Mouse (Mus musculus): ENCODE measurements at regions not wholly inside any gene's neighbourhood (a gene's known extent, or its start where the extent isn't known, plus 50 kb on each side); places are given as distances from the start of the nearest gene placed in this dataset.

GRCm38 (mm10) chr17:45917647-45918046, 114.5 kb downstream of the Vegfa start:
- H3K9me3 ChIP-seq (replicated peaks; ENCODE audit: control insufficient read depth, low read length) = 0 out of 2 replicates have a peak, but pooled peaks cover 4% of the 10 kb centered on the region
- no peak overlapping the region for H3K4me3 ChIP-seq (ENCODE audit: low read length)
- peaks cover 16% of the 10 kb centered on the region for H3K4me1 ChIP-seq (ENCODE audit: control insufficient read depth, insufficient read depth, low read length)
- no peak overlapping the region for H3K9ac ChIP-seq (ENCODE audit: low read length)
- no peaks in the 10 kb centered on the region for H3K27me3 ChIP-seq (ENCODE audit: control insufficient read depth, insufficient read depth, low read length)
- no peaks in the 10 kb centered on the region for H3K36me3 ChIP-seq (ENCODE audit: control insufficient read depth, insufficient read depth)
- 96% methylated on average over 2 of the region's 2 CpGs for WGBS
- H3K27ac ChIP-seq (ENCODE audit: low read length) = no peak overlapping the region
- no peak overlapping the region for H3K4me2 ChIP-seq (ENCODE audit: low read depth, low read length)
- no peak for ATAC-seq (replicated peaks; ENCODE audit: extremely low read depth, insufficient read depth, low FRiP score)

GRCm38 (mm10) chr17:45916937-45917336, 115.2 kb downstream of the Vegfa start:
- no peak overlapping the region for H3K27ac ChIP-seq (ENCODE audit: low read length)
- H3K9ac ChIP-seq (ENCODE audit: low read length) = peak overlapping the region; percentile 47
- H3K4me1 ChIP-seq (ENCODE audit: control insufficient read depth, insufficient read depth, low read length) = peaks cover 16% of the 10 kb centered on the region
- no peak for ATAC-seq (replicated peaks; ENCODE audit: extremely low read depth, insufficient read depth, low FRiP score)
- no peaks in the 10 kb centered on the region for H3K27me3 ChIP-seq (ENCODE audit: control insufficient read depth, insufficient read depth, low read length)
- WGBS = 51% methylated on average over 4 of the region's 4 CpGs
- H3K9me3 ChIP-seq (replicated peaks; ENCODE audit: control insufficient read depth, low read length) = peaks cover 10% of the 10 kb centered on the region
- H3K4me3 ChIP-seq (ENCODE audit: low read length) = no peak overlapping the region
- H3K36me3 ChIP-seq (ENCODE audit: control insufficient read depth, insufficient read depth) = no peaks in the 10 kb centered on the region
- no peak overlapping the region for H3K4me2 ChIP-seq (ENCODE audit: low read depth, low read length)

DNA sequence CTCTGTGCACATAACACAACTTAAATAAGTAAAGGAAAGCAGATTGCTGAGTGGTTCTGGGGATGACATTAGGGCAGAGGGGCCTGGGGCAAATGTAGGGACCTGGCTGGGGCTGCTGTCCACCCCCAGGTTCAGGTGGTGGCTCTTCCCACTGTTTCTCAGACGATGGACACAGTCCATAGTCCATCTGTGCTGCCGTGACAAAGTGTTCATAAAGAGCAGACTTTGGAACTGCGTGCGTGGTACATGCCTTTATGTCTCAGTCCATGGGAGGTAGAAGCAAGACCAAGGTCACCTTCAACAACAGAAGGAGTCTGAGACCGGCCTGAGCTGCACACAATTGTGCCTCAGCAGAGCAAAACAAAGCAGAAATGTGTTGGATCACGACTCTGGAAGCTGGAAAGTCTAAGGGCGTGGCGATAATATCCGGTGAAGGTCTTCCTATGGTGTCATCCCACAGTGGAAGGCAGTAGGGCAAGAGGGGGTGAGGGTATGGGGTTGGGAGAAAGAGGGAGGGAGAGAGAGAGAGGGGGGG, 117.4 kb downstream of the Vegfa start:
- ATAC-seq (replicated peaks; ENCODE audit: extremely low read depth, insufficient read depth, low FRiP score) = no peak
- no peak overlapping the region for H3K4me3 ChIP-seq (ENCODE audit: low read length)
- WGBS = 82% methylated on average over 9 of the region's 9 CpGs
- no peaks in the 10 kb centered on the region for H3K36me3 ChIP-seq (ENCODE audit: control insufficient read depth, insufficient read depth)
- peaks cover 11% of the 10 kb centered on the region for H3K4me1 ChIP-seq (ENCODE audit: control insufficient read depth, insufficient read depth, low read length)
- no peaks in the 10 kb centered on the region for H3K27me3 ChIP-seq (ENCODE audit: control insufficient read depth, insufficient read depth, low read length)
- H3K9me3 ChIP-seq (replicated peaks; ENCODE audit: control insufficient read depth, low read length) = peaks cover 10% of the 10 kb centered on the region
- no peak overlapping the region for H3K27ac ChIP-seq (ENCODE audit: low read length)
- no peak overlapping the region for H3K9ac ChIP-seq (ENCODE audit: low read length)
- no peak overlapping the region for H3K4me2 ChIP-seq (ENCODE audit: low read depth, low read length)

GRCm38 (mm10) chr17:45914237-45914636, 117.9 kb downstream of the Vegfa start:
- Histone ChIP-seq H3K4me3 (ENCODE audit: low read length) (no peak overlapping the region), H3K27me3 (ENCODE audit: control insufficient read depth, insufficient read depth, low read length) (no peaks in the 10 kb centered on the region), H3K9ac (ENCODE audit: low read length) (no peak overlapping the region), H3K36me3 (ENCODE audit: control insufficient read depth, insufficient read depth) (no peaks in the 10 kb centered on the region), H3K4me2 (ENCODE audit: low read depth, low read length) (no peak overlapping the region), H3K9me3 (replicated peaks; ENCODE audit: control insufficient read depth, low read length) (peaks cover 10% of the 10 kb centered on the region), H3K27ac (ENCODE audit: low read length) (no peak overlapping the region), H3K4me1 (ENCODE audit: control insufficient read depth, insufficient read depth, low read length) (peaks cover 8% of the 10 kb centered on the region)
- no peak for ATAC-seq (replicated peaks; ENCODE audit: extremely low read depth, insufficient read depth, low FRiP score)
- 73% methylated on average over 1 of the region's 1 CpGs for WGBS

DNA sequence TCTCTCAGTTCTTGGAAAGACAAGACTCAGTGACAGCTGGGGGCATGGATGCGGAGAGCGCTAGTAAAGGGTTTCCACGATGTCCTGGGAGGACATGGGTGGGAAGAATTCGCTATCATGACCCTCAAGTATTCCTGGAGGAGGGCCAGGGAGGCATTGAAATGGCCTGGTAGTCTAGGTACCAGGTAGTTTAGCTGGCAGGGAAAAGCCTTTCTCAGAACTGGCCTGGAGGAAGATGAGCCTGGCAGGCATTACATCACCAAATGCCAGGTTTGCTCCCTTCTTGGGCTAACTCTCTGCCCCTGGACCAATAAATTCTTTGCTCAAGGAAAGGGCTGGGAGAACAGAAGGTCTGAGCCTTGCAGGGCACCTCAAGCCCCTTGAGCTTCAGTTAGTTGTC, 118.5 kb downstream of the Vegfa start:
- no peak overlapping the region for H3K9ac ChIP-seq (ENCODE audit: low read length)
- no peak overlapping the region for H3K4me2 ChIP-seq (ENCODE audit: low read depth, low read length)
- 86% methylated on average over 4 of the region's 4 CpGs for WGBS
- peaks cover 7% of the 10 kb centered on the region; the same call in 1 of the 2 replicates for H3K4me1 ChIP-seq (ENCODE audit: control insufficient read depth, insufficient read depth, low read length)
- no peak overlapping the region for H3K27ac ChIP-seq (ENCODE audit: low read length)
- no peaks in the 10 kb centered on the region for H3K36me3 ChIP-seq (ENCODE audit: control insufficient read depth, insufficient read depth)
- H3K9me3 ChIP-seq (replicated peaks; ENCODE audit: control insufficient read depth, low read length) = peaks cover 10% of the 10 kb centered on the region
- H3K27me3 ChIP-seq (ENCODE audit: control insufficient read depth, insufficient read depth, low read length) = no peaks in the 10 kb centered on the region
- H3K4me3 ChIP-seq (ENCODE audit: low read length) = no peak overlapping the region
- no peak for ATAC-seq (replicated peaks; ENCODE audit: extremely low read depth, insufficient read depth, low FRiP score)

GRCm38 (mm10) chr17:45912165-45912564, 120.0 kb downstream of the Vegfa start:
- Histone ChIP-seq H3K27me3 (ENCODE audit: control insufficient read depth, insufficient read depth, low read length) (no peaks in the 10 kb centered on the region), H3K9ac (ENCODE audit: low read length) (no peak overlapping the region), H3K27ac (ENCODE audit: low read length) (no peak overlapping the region), H3K4me2 (ENCODE audit: low read depth, low read length) (no peak overlapping the region), H3K9me3 (replicated peaks; ENCODE audit: control insufficient read depth, low read length) (peaks cover 10% of the 10 kb centered on the region), H3K4me1 (ENCODE audit: control insufficient read depth, insufficient read depth, low read length) (peaks cover 6% of the 10 kb centered on the region; the same call in 1 of the 2 replicates), H3K36me3 (ENCODE audit: control insufficient read depth, insufficient read depth) (no peaks in the 10 kb centered on the region), H3K4me3 (ENCODE audit: low read length) (no peak overlapping the region)
- WGBS = 95% methylated on average over 3 of the region's 3 CpGs
- no peak for ATAC-seq (replicated peaks; ENCODE audit: extremely low read depth, insufficient read depth, low FRiP score)

- H3K9ac ChIP-seq (ENCODE audit: low read length) = no peak overlapping the region
- WGBS = 68% methylated on average over 13 of the region's 13 CpGs
- 0 out of 2 replicates have a peak, but pooled peaks cover under 1% of the 10 kb centered on the region for H3K4me1 ChIP-seq (ENCODE audit: control insufficient read depth, insufficient read depth, low read length)
- peaks cover 10% of the 10 kb centered on the region for H3K9me3 ChIP-seq (replicated peaks; ENCODE audit: control insufficient read depth, low read length)
- no peaks in the 10 kb centered on the region for H3K36me3 ChIP-seq (ENCODE audit: control insufficient read depth, insufficient read depth)
- H3K4me3 ChIP-seq (ENCODE audit: low read length) = no peak overlapping the region
- H3K27ac ChIP-seq (ENCODE audit: low read length) = no peak overlapping the region
- H3K4me2 ChIP-seq (ENCODE audit: low read depth, low read length) = no peak overlapping the region
- no peaks in the 10 kb centered on the region for H3K27me3 ChIP-seq (ENCODE audit: control insufficient read depth, insufficient read depth, low read length)
- ATAC-seq (replicated peaks; ENCODE audit: extremely low read depth, insufficient read depth, low FRiP score) = no peak
Measured at GRCm38 (mm10) chr17:45911201-45911731, 120.9 kb downstream of the Vegfa start.

- Histone ChIP-seq H3K27ac (ENCODE audit: low read length) (no peak overlapping the region), H3K4me3 (ENCODE audit: low read length) (no peak overlapping the region), H3K4me2 (ENCODE audit: low read depth, low read length) (no peak overlapping the region), H3K9me3 (replicated peaks; ENCODE audit: control insufficient read depth, low read length) (peaks cover 10% of the 10 kb centered on the region), H3K36me3 (ENCODE audit: control insufficient read depth, insufficient read depth) (no peaks in the 10 kb centered on the region), H3K27me3 (ENCODE audit: control insufficient read depth, insufficient read depth, low read length) (no peaks in the 10 kb centered on the region), H3K4me1 (ENCODE audit: control insufficient read depth, insufficient read depth, low read length) (no peaks in the 10 kb centered on the region), H3K9ac (ENCODE audit: low read length) (no peak overlapping the region)
- no peak for ATAC-seq (replicated peaks; ENCODE audit: extremely low read depth, insufficient read depth, low FRiP score)
- 87% methylated on average over 3 of the region's 3 CpGs for WGBS
Measured at GRCm38 (mm10) chr17:45910245-45910644, 121.9 kb downstream of the Vegfa start.

- no peak overlapping the region for H3K9ac ChIP-seq (ENCODE audit: low read length)
- H3K4me1 ChIP-seq (ENCODE audit: control insufficient read depth, insufficient read depth, low read length) = 0 out of 2 replicates have a peak, but pooled peaks cover 7% of the 10 kb centered on the region
- 63% methylated on average over 11 of the region's 11 CpGs for WGBS
- H3K9me3 ChIP-seq (replicated peaks; ENCODE audit: control insufficient read depth, low read length) = peaks cover 7% of the 10 kb centered on the region
- H3K4me3 ChIP-seq (ENCODE audit: low read length) = no peak overlapping the region
- no peak overlapping the region for H3K27ac ChIP-seq (ENCODE audit: low read length)
- H3K27me3 ChIP-seq (ENCODE audit: control insufficient read depth, insufficient read depth, low read length) = no peaks in the 10 kb centered on the region
- H3K4me2 ChIP-seq (ENCODE audit: low read depth, low read length) = no peak overlapping the region
- no peaks in the 10 kb centered on the region for H3K36me3 ChIP-seq (ENCODE audit: control insufficient read depth, insufficient read depth)
- ATAC-seq (replicated peaks; ENCODE audit: extremely low read depth, insufficient read depth, low FRiP score) = no peak
Measured at GRCm38 (mm10) chr17:45907587-45907986, 124.6 kb downstream of the Vegfa start.
